Mouse (Mus musculus) heart, adult 2 months (tissue): ENCODE data around the gene Gm17657.
"Not testable (repeated sequence)": the region's sequence is repeated elsewhere in the genome, so short reads cannot be mapped to it uniquely, and the experiment has no call there.

Source experiments
- CTCF ChIP-seq: fragments of 200-600 bp; IDR thresholded peaks from 2 replicates; pipeline ENCODE4 v1.8.1; 2022; ENCODE audit warnings: antibody characterized with exemption, mild to moderate bottlenecking, moderate library complexity
- EP300 ChIP-seq: fragments of 200-500 bp; IDR thresholded peaks from 2 replicates; pipeline ENCODE4 v1.6.1; 2011; ENCODE audit warnings: low read depth, low read length, control low read depth; ENCODE audit not compliant: insufficient read depth
- POLR2A ChIP-seq: fragments of 200-500 bp; IDR thresholded peaks from 2 replicates; pipeline ENCODE4 v1.6.1; 2011; ENCODE audit warnings: mild to moderate bottlenecking, low read depth, low read length, control low read depth; ENCODE audit not compliant: insufficient read depth

DNA sequence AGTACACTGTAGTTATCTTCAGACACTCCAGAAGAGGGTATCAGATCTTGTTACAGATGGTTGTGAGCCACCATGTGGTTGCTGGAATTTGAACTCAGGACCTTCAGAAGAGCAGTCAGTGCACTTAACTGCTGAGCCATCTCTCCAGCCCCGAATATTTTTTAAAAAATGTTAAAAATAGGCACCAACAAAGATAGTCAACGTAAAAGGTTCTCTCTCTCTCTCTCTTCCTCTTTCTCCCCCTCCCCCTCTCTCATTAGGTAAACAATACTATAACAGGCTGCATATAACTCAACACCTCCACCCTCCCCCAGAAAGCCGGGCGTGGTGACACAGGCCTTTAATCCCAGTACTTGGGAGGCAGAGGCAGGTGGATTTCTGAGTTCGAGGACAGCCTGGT, 30.8 kb downstream of the Gm17657 start:
- TF ChIP-seq POLR2A, CTCF, EP300: not testable (repeated sequence)
